Mouse (Mus musculus) kidney, embryonic 14.5 days (tissue): Measurements from ENCODE around the gene Arhgef12. TPM values are rescaled to one million over a fixed set of nuclear protein-coding genes. Genes with fewer than 3 reads are reported as not detected.

Source experiments
- ATAC-seq: fragments of 200-750 bp; cut with Nextera tagmentation; 2 replicates; pipeline ENCODE4 v1.8.0; 2017; ENCODE audit warnings: moderate number of reproducible peaks, mild to moderate bottlenecking, moderate TSS enrichment, moderate library complexity; ENCODE audit not compliant: low FRiP score, low TSS enrichment
- H3K27ac ChIP-seq: fragments of 300-500 bp; sonication (generic); 2 replicates; pipeline ENCODE4 v1.5.1; 2014; ENCODE audit warnings: low read depth, mild to moderate bottlenecking, low read length, moderate library complexity, mixed read lengths
- H3K27me3 ChIP-seq: fragments of 300-500 bp; sonication (generic); 2 replicates; pipeline ENCODE4 v1.6.1; 2014; ENCODE audit warnings: mild to moderate bottlenecking, low read length; ENCODE audit not compliant: control insufficient read depth, insufficient read depth
- H3K36me3 ChIP-seq: fragments of 300-500 bp; sonication (generic); 2 replicates; pipeline ENCODE4 v1.6.1; 2014; ENCODE audit warnings: low read length, mixed read lengths; ENCODE audit not compliant: control insufficient read depth, insufficient read depth
- H3K4me1 ChIP-seq: fragments of 300-500 bp; sonication (generic); 2 replicates; pipeline ENCODE4 v1.6.1; 2014; ENCODE audit warnings: low read length, mixed read lengths; ENCODE audit not compliant: control insufficient read depth, insufficient read depth
- H3K4me2 ChIP-seq: fragments of 300-500 bp; sonication (generic); replicated peaks from 2 replicates; pipeline ENCODE4 v1.6.1; 2014; ENCODE audit warnings: low read depth, mild to moderate bottlenecking, low read length
- H3K4me3 ChIP-seq: fragments of 300-500 bp; sonication (generic); 2 replicates; pipeline ENCODE4 v1.5.1; 2014; ENCODE audit warnings: mild to moderate bottlenecking, low read length
- H3K9ac ChIP-seq: fragments of 300-500 bp; sonication (generic); 2 replicates; pipeline ENCODE4 v1.6.1; 2014; ENCODE audit warnings: low read depth, mild to moderate bottlenecking, low read length, moderate library complexity
- H3K9me3 ChIP-seq: fragments of 300-500 bp; sonication (generic); 2 replicates; pipeline ENCODE4 v1.6.1; 2016; ENCODE audit warnings: low read length; ENCODE audit not compliant: control insufficient read depth
- WGBS: fragments of 180-500 bp; shearing (Covaris S2); extraction: QIAGEN DNeasy Blood & Tissue Kit; methylation state at CpG from one replicate; pipeline ENCODE4 v1.1.7; 2014; 5-methylcytosine and 5-hydroxymethylcytosine counted together
- polyA plus RNA-seq: library from polyadenylated mRNA; unstranded; fragments of >200 nt; fragmentation: Nextera tagmentation; extraction: Ambion mirVana; gene quantifications from 2 replicates; pipeline ENCODE4 v1.2.1, GENCODE M21; 2014

Arhgef12 gene
- polyA plus RNA-seq, 1 experiment from 2014 or later, result 29.1 TPM

- under 1% methylated on average over 80 of the region's 91 CpGs for WGBS
- peak; percentile 86 for ATAC-seq
- no peaks in the 10 kb centered on the region for H3K9me3 ChIP-seq
- H3K4me2 ChIP-seq, result peak overlapping the region; percentile 73
- H3K36me3 ChIP-seq, result 0 out of 2 replicates have a peak, but pooled peaks cover 5% of the 10 kb centered on the region
- peaks cover 27% of the 10 kb centered on the region for H3K4me1 ChIP-seq
- H3K27ac ChIP-seq, result peak overlapping the region; percentile 91
- H3K27me3 ChIP-seq, result no peaks in the 10 kb centered on the region
- H3K4me3 ChIP-seq, result peak overlapping the region; percentile 94
- peak overlapping the region; percentile 96 for H3K9ac ChIP-seq
Observed at GRCm38 (mm10) chr9:43105664-43106361, 1.2 kb downstream of the Arhgef12 start.

- Histone ChIP-seq H3K36me3 (no peaks in the 10 kb centered on the region), H3K27ac (peak overlapping the region; percentile 91), H3K9me3 (no peaks in the 10 kb centered on the region), H3K4me2 (peak overlapping the region; percentile 73), H3K9ac (peak overlapping the region; percentile 96), H3K27me3 (no peaks in the 10 kb centered on the region), H3K4me1 (peaks cover 27% of the 10 kb centered on the region), H3K4me3 (peak overlapping the region; percentile 94)
- WGBS, result under 1% methylated on average over 26 of the region's 40 CpGs
- ATAC-seq, result peak; percentile 15; the same call in 1 of the 2 replicates
Observed at GRCm38 (mm10) chr9:43104873-43105663, 2.0 kb downstream of the Arhgef12 start.

- Histone ChIP-seq H3K9ac (peak overlapping the region; percentile 96; the same call in 1 of the 2 replicates), H3K4me3 (peak overlapping the region; percentile 94), H3K4me1 (peaks cover 27% of the 10 kb centered on the region), H3K27ac (no peak overlapping the region; the same call in 1 of the 2 replicates), H3K9me3 (no peaks in the 10 kb centered on the region), H3K27me3 (no peaks in the 10 kb centered on the region), H3K36me3 (no peaks in the 10 kb centered on the region), H3K4me2 (peak overlapping the region; percentile 73)
- ATAC-seq, result no peak
- under 1% methylated on average over 4 of the region's 4 CpGs for WGBS
Observed at GRCm38 (mm10) chr9:43104526-43104872, 2.5 kb downstream of the Arhgef12 start.

GRCm38 (mm10) chr9:43103675-43104299 lies 3.3 kb downstream of the Arhgef12 start:
- peaks cover 27% of the 10 kb centered on the region for H3K4me1 ChIP-seq
- no peaks in the 10 kb centered on the region for H3K27me3 ChIP-seq
- H3K4me2 ChIP-seq, result peak overlapping the region; percentile 73
- H3K9ac ChIP-seq, result peak overlapping the region; percentile 96
- H3K36me3 ChIP-seq, result no peaks in the 10 kb centered on the region
- 29% methylated on average over 4 of the region's 4 CpGs for WGBS
- H3K27ac ChIP-seq, result no peak overlapping the region
- ATAC-seq, result no peak
- H3K4me3 ChIP-seq, result peak overlapping the region; percentile 94
- H3K9me3 ChIP-seq, result no peaks in the 10 kb centered on the region

- Histone ChIP-seq H3K4me1 (peaks cover 27% of the 10 kb centered on the region), H3K9me3 (no peaks in the 10 kb centered on the region), H3K9ac (peak overlapping the region; percentile 96; the same call in 1 of the 2 replicates), H3K27me3 (no peaks in the 10 kb centered on the region), H3K27ac (no peak overlapping the region), H3K4me3 (peak overlapping the region; percentile 94), H3K4me2 (peak overlapping the region; percentile 73), H3K36me3 (no peaks in the 10 kb centered on the region)
- WGBS, result 93% methylated on average over 2 of the region's 2 CpGs
- no peak for ATAC-seq
Observed at GRCm38 (mm10) chr9:43102931-43103330, 4.1 kb downstream of the Arhgef12 start.

GRCm38 (mm10) chr9:43101936-43102595 lies 5.0 kb downstream of the Arhgef12 start:
- ATAC-seq, result no peak

GRCm38 (mm10) chr9:43098922-43099321 lies 8.1 kb downstream of the Arhgef12 start:
- Histone ChIP-seq H3K9me3 (no peaks in the 10 kb centered on the region), H3K4me2 (no peak overlapping the region), H3K36me3 (no peaks in the 10 kb centered on the region), H3K4me1 (peaks cover 29% of the 10 kb centered on the region), H3K4me3 (no peak overlapping the region), H3K27me3 (no peaks in the 10 kb centered on the region), H3K27ac (no peak overlapping the region), H3K9ac (no peak overlapping the region)
- WGBS, result 59% methylated on average over 4 of the region's 4 CpGs
- ATAC-seq, result no peak

More at GRCm38 (mm10) chr9:43101936-43102595, 5.0 kb downstream of the Arhgef12 start:
- no peaks in the 10 kb centered on the region for H3K36me3 ChIP-seq
- H3K9me3 ChIP-seq, result no peaks in the 10 kb centered on the region
- peak overlapping the region; percentile 6; the same call in 1 of the 2 replicates for H3K4me3 ChIP-seq
- H3K27ac ChIP-seq, result no peak overlapping the region; the same call in 1 of the 2 replicates
- WGBS, result 76% methylated on average over 8 of the region's 8 CpGs
- H3K4me2 ChIP-seq, result peak overlapping the region; percentile 73
- no peaks in the 10 kb centered on the region for H3K27me3 ChIP-seq
- H3K9ac ChIP-seq, result no peak overlapping the region
- peaks cover 27% of the 10 kb centered on the region for H3K4me1 ChIP-seq

GRCm38 (mm10) chr9:43097801-43098557 lies 9.1 kb downstream of the Arhgef12 start:
- Histone ChIP-seq H3K36me3 (no peaks in the 10 kb centered on the region), H3K4me1 (peaks cover 25% of the 10 kb centered on the region), H3K27me3 (no peaks in the 10 kb centered on the region), H3K27ac (no peak overlapping the region), H3K4me2 (no peak overlapping the region), H3K9me3 (no peaks in the 10 kb centered on the region), H3K9ac (no peak overlapping the region), H3K4me3 (no peak overlapping the region)
- WGBS, result 95% methylated on average over 3 of the region's 3 CpGs
- no peak for ATAC-seq
